Mouse (Mus musculus) lung, postnatal 36 days (tissue): ENCODE measurements around the gene Hsd3b4.
"Not testable (repeated sequence)": the region's sequence is repeated elsewhere in the genome, so short reads cannot be mapped to it uniquely, and the experiment has no call there.

Experiments
- DNase-seq: peaks from one replicate; pipeline ENCODE4 v3.0.0; 2022; ENCODE audit warnings: mixed read lengths

The Hsd3b4 gene

GRCm38 (mm10) chr3:98510414-98510813, at the start of gene Hsd3b4:
Hsd3b4 (minus strand) TSS chr3:98510514.
- not testable (repeated sequence) for DNase-seq

GRCm38 (mm10) chr3:98550832-98551231, 40.5 kb upstream of the Hsd3b4 start:
- not testable (repeated sequence) for DNase-seq

GRCm38 (mm10) chr3:98550215-98550614, 39.9 kb upstream of the Hsd3b4 start:
- DNase-seq, result not testable (repeated sequence)

DNA sequence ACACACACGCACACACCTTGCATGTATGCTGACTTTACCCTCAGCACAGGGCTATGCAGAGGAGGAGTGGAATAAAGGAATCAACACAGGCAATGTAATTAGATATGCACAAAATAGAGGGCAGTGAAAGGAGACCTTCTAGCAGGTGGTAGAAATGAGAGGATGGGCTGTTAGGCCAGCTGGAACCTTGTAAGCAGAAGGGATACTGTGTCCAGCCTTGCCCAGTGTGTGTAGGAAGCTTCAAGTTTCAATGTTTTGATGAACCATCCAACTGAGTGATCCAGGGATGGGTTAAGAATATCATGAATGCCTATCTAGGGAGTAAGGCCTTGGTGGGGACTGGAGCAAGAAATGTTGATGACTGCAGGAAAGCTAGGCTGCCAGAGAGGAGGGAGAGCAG, 38.2 kb upstream of the Hsd3b4 start:
- DNase-seq, result not testable (repeated sequence)

DNA sequence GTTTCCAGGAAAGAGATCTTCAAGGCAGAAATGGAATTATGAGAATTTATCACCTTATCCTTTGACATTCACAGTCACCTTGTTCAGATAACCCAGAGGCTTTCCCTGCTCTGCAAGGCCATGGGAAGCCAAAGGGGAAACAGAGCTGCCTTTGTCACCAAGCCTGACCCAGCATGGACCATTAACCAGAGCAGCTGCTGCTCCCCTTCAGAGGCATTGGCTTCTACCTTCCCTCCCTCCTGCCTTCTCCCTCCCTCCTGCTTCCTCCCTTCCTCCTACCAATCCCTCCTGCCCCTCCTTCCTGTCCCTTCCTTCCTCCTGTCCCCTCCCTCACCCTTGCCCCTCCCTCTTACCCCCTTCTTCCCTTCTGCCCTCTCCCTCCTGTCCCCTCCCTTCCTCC, 37.3 kb upstream of the Hsd3b4 start:
- not testable (repeated sequence) for DNase-seq

DNA sequence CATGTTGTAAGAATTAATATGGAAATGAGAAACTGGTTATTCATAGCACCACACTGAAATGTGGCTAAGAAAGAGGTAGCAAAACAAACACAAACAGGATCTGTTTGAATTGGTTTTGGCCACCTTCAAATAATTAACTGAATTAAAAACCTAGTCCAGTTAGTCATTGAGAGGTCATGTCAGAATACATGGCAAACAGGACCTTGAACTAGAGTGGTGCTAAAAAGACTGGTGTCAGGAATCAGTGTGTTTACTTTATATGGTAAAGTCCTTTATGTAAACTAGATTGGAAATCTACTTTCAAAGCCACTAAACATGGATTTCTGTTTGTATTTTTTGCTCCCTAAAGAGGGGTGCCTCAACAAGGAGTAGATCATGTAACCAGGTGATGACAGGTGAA, 14.7 kb upstream of the Hsd3b4 start:
- DNase-seq, result not testable (repeated sequence)

- not testable (repeated sequence) for DNase-seq
Observed at GRCm38 (mm10) chr3:98524552-98524951, 14.2 kb upstream of the Hsd3b4 start.

DNA sequence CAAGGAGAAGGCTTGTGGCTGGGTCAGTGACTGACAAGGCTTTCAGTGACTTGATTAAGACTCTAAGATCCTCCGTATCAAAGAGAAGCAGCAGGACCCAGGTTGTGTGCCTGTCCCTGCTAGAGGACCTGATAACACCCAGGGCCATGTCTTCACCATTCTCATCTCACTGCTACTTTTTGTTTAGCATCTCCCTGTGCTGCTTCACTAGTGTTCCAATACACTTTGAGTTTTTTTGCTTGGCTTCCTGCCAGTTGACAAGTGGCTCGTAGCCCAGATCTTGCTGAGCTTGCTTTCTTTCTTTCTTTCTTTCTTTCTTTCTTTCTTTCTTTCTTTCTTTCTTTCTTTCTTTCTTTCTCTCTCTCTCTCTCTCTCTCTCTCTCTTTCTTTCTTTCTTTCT, 12.5 kb upstream of the Hsd3b4 start:
- not testable (repeated sequence) for DNase-seq

GRCm38 (mm10) chr3:98507229-98507628, 3.1 kb downstream of the Hsd3b4 start:
- not testable (repeated sequence) for DNase-seq

DNA sequence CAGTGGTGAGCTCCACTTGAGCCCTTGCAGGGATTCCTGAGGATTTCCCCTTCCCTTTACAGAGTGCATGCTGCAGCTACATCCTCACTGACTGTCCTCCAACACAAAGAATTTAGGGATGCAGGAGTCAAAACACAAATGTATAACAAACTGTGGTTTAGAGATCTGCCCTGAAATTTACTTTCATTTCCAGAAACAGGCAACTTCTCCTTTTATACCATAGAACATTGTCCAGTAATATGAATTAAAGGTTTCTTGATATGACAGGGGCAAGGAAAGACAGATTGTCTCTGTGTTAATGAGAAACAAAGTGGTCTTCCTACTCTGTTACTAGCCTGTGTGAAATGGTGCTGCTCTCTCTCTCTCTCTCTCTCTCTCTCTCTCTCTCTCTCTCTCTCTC, 12.9 kb downstream of the Hsd3b4 start:
- not testable (repeated sequence) for DNase-seq

DNA sequence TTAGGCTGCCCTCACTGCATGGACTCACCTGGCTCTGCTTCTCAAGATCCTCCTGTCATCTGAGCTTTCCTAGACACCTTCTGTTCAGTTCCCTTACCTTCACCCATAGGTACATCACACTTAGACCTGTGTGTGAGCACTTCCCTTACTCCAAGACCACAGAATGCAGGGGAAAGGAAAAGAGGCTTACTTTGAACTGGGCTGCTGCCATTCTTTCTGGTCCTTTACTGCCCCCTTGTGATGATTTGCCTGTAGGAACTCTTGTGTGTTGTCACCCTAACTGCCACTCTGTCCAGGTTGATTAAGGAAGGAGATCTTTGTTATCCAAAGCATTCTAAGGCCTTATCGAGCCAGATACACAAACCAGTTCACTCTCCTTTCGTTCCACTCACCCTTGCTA, 13.6 kb downstream of the Hsd3b4 start:
- DNase-seq, result not testable (repeated sequence)

DNA sequence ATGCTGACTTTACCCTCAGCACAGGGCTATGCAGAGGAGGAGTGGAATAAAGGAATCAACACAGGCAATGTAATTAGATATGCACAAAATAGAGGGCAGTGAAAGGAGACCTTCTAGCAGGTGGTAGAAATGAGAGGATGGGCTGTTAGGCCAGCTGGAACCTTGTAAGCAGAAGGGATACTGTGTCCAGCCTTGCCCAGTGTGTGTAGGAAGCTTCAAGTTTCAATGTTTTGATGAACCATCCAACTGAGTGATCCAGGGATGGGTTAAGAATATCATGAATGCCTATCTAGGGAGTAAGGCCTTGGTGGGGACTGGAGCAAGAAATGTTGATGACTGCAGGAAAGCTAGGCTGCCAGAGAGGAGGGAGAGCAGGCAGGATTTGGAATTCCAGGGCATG, 15.3 kb downstream of the Hsd3b4 start:
- DNase-seq, result not testable (repeated sequence)

DNA sequence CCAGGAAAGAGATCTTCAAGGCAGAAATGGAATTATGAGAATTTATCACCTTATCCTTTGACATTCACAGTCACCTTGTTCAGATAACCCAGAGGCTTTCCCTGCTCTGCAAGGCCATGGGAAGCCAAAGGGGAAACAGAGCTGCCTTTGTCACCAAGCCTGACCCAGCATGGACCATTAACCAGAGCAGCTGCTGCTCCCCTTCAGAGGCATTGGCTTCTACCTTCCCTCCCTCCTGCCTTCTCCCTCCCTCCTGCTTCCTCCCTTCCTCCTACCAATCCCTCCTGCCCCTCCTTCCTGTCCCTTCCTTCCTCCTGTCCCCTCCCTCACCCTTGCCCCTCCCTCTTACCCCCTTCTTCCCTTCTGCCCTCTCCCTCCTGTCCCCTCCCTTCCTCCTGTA, 16.1 kb downstream of the Hsd3b4 start:
- not testable (repeated sequence) for DNase-seq

GRCm38 (mm10) chr3:98471499-98471898, 38.8 kb downstream of the Hsd3b4 start:
- not testable (repeated sequence) for DNase-seq

DNA sequence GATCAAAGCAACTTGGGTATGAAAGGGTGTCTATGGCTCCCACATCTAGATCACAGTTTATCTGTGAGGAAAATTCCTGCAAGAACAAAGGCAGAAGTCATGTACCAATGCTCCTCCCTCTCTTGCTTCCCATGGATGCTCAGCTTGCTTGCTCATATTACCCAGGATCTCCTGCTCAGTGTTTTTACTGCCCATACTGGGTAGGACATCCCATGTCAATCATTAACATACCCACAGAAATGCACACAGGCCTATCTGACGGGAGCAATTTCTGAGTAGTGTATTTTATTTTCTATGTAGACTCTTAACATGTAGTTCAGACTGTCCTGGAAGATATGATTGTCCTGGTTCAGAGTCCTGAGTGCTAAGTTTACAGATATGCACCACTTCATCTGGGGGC, 39.3 kb downstream of the Hsd3b4 start:
- DNase-seq, result not testable (repeated sequence)

DNA sequence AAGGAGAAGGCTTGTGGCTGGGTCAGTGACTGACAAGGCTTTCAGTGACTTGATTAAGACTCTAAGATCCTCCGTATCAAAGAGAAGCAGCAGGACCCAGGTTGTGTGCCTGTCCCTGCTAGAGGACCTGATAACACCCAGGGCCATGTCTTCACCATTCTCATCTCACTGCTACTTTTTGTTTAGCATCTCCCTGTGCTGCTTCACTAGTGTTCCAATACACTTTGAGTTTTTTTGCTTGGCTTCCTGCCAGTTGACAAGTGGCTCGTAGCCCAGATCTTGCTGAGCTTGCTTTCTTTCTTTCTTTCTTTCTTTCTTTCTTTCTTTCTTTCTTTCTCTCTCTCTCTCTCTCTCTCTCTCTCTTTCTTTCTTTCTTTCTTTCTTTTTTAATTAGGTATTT, 41.0 kb downstream of the Hsd3b4 start:
- DNase-seq, result not testable (repeated sequence)

- not testable (repeated sequence) for DNase-seq
Observed at GRCm38 (mm10) chr3:98457026-98457425, 53.3 kb downstream of the Hsd3b4 start, which contains the start of gene Gm4450. Gm4450 (minus strand) TSS chr3:98457126.

GRCm38 (mm10) chr3:98453786-98454185, 56.5 kb downstream of the Hsd3b4 start:
- DNase-seq, result not testable (repeated sequence)
